ENCODE assay signal across 24 mouse cellular contexts in genomic region chr1:176967299-176967698, GRCm38 (mm10).
A peak's percentile ranks its signal among the peaks of the same experiment; 100 is the strongest.
DNase-seq lines count a peak whose midpoint lies in the region; ATAC-seq and TF ChIP-seq lines count a peak whose summit lies in the region.
"Had no signal": no experiment of that assay in that cellular context is flagged by ENCODE, and none has a peak within 500 bp of the region (broad histone marks: within the 10 kb centered on the region; RNA-seq: fewer than 3 reads in every experiment).

No protein-coding gene starts in this region.

- H3K4me1 ChIP-seq in intestine, embryonic 16.5 days (ENCODE audit: control insufficient read depth, insufficient read depth, low read length) = no peaks in the 10 kb centered on the region
- no peaks in the 10 kb centered on the region for H3K4me1 ChIP-seq in intestine, embryonic 15.5 days (replicated peaks)
- 0 out of 4 replicates have a peak, but pooled peaks cover 0 to 1% of the 10 kb centered on the region in 2 experiments for H3K4me1 ChIP-seq in ES-E14 (ENCODE audit: control insufficient read depth in 2 of 2, insufficient read depth in 2 of 2, low read length in 2 of 2, poor library complexity in 1 of 2)
- peaks cover 10% of the 10 kb centered on the region for H3K4me1 ChIP-seq in forebrain, embryonic 14.5 days (ENCODE audit: control insufficient read depth, insufficient read depth, low read length)
- peaks cover 16% of the 10 kb centered on the region for H3K4me1 ChIP-seq in midbrain, embryonic 10.5 days
- H3K4me1 ChIP-seq: embryonic facial prominence, embryonic 15.5 days had no signal

- no peak overlapping the region for H3K9ac ChIP-seq in intestine, embryonic 16.5 days (ENCODE audit: low read depth, low read length)
- H3K9ac ChIP-seq in intestine, embryonic 15.5 days = no peak overlapping the region
- no peak overlapping the region for H3K9ac ChIP-seq in ES-E14 (ENCODE audit: insufficient read depth, low read depth, low read length, poor library complexity, severe bottlenecking)
- no peak overlapping the region for H3K9ac ChIP-seq in forebrain, embryonic 14.5 days (ENCODE audit: low read length)
- H3K9ac ChIP-seq: embryonic facial prominence, embryonic 13.5 days; embryonic facial prominence, embryonic 15.5 days; forebrain, embryonic 12.5 days; forebrain, embryonic 15.5 days; forebrain, postnatal 0 days had no signal

- in situ Hi-C loops in ES-E14 (cut with MboI; ENCODE audit: low sequenced_read_pairs in 2 of 2, unreplicated experiment in 2 of 2) = no loop called here

- no peaks in the 10 kb centered on the region for H3K36me3 ChIP-seq in intestine, embryonic 16.5 days (ENCODE audit: control insufficient read depth, insufficient read depth, low read length)
- H3K36me3 ChIP-seq in intestine, embryonic 15.5 days = no peaks in the 10 kb centered on the region
- no peaks in the 10 kb centered on the region for H3K36me3 ChIP-seq in ES-E14 (ENCODE audit: control insufficient read depth, insufficient read depth, low read length, poor library complexity, severe bottlenecking)
- no peaks in the 10 kb centered on the region for H3K36me3 ChIP-seq in forebrain, embryonic 14.5 days (ENCODE audit: control insufficient read depth, insufficient read depth, low read length)
- no peaks in the 10 kb centered on the region for H3K36me3 ChIP-seq in midbrain, embryonic 10.5 days
- H3K36me3 ChIP-seq: embryonic facial prominence, embryonic 13.5 days; embryonic facial prominence, embryonic 15.5 days; forebrain, embryonic 10.5 days; forebrain, embryonic 12.5 days; forebrain, embryonic 15.5 days had no signal

- no peak overlapping the region for H3K4me3 ChIP-seq in intestine, embryonic 16.5 days (ENCODE audit: low read length)
- no peak overlapping the region for H3K4me3 ChIP-seq in intestine, embryonic 15.5 days (replicated peaks)
- H3K4me3 ChIP-seq in ES-E14 (ENCODE audit: insufficient read depth in 1 of 2, low read depth in 1 of 2, low read length in 2 of 2, poor library complexity in 1 of 2, severe bottlenecking in 1 of 2) = no peak overlapping the region
- H3K4me3 ChIP-seq in forebrain, embryonic 14.5 days (ENCODE audit: low read depth, low read length) = no peak overlapping the region
- no peak overlapping the region for H3K4me3 ChIP-seq in midbrain, embryonic 10.5 days
- H3K4me3 ChIP-seq: embryonic facial prominence, embryonic 13.5 days; embryonic facial prominence, embryonic 15.5 days; erythroblast, embryonic 14.5 days; forebrain, embryonic 10.5 days; forebrain, embryonic 12.5 days; forebrain, embryonic 15.5 days had no signal

- H3K9me3 ChIP-seq in intestine, embryonic 16.5 days (ENCODE audit: control insufficient read depth, low read length) = no peaks in the 10 kb centered on the region
- no peaks in the 10 kb centered on the region for H3K9me3 ChIP-seq in intestine, embryonic 15.5 days
- H3K9me3 ChIP-seq in ES-E14 (ENCODE audit: control insufficient read depth, insufficient read depth, low read depth, low read length) = no peaks in the 10 kb centered on the region
- no peaks in the 10 kb centered on the region for H3K9me3 ChIP-seq in forebrain, embryonic 14.5 days (replicated peaks; ENCODE audit: control insufficient read depth, low read length)
- H3K9me3 ChIP-seq in midbrain, embryonic 10.5 days (replicated peaks) = no peaks in the 10 kb centered on the region
- H3K9me3 ChIP-seq: embryonic facial prominence, embryonic 13.5 days; embryonic facial prominence, embryonic 15.5 days; forebrain, embryonic 10.5 days; forebrain, embryonic 12.5 days; forebrain, embryonic 15.5 days had no signal

- peak; percentile 15 for DNase-seq in ES-E14 (ENCODE audit: low read depth, low spot score)
- peak; percentile 29 for DNase-seq in ZHBTc4 (ENCODE audit: low read depth, low spot score)
- no peak for DNase-seq in forebrain, embryonic 14.5 days (ENCODE audit: low spot score)
- DNase-seq in midbrain, embryonic 10.5 days (ENCODE audit: low spot score) = no peak
- DNase-seq in left cerebral cortex, postnatal 25 days (ENCODE audit: low spot score in 2 of 2) = no peak
- DNase-seq: adrenal gland, adult 2 months; adrenal gland, postnatal 10 days; adrenal gland, postnatal 25 days; cerebellum, adult 11 months; cerebellum, adult 18-20 months; cerebellum, adult 8-10 months; cerebellum, adult 9-11 months; cerebellum, postnatal 14 days; cerebellum, postnatal 36 days; embryo, embryonic 11 days; forebrain, postnatal 0 days had no signal

- ATAC-seq in intestine, embryonic 16.5 days = peak; percentile 62; the same call in 1 of the 2 replicates
- ATAC-seq in intestine, embryonic 15.5 days = no peak
- no peak for ATAC-seq in forebrain, embryonic 14.5 days
- ATAC-seq: forebrain, embryonic 15.5 days; forebrain, postnatal 0 days had no signal

- H3K27me3 ChIP-seq in intestine, embryonic 16.5 days (replicated peaks; ENCODE audit: control insufficient read depth, insufficient read depth, low read length) = no peaks in the 10 kb centered on the region
- no peaks in the 10 kb centered on the region for H3K27me3 ChIP-seq in intestine, embryonic 15.5 days (replicated peaks)
- H3K27me3 ChIP-seq in forebrain, embryonic 14.5 days (replicated peaks; ENCODE audit: control insufficient read depth, insufficient read depth, low read length) = no peaks in the 10 kb centered on the region
- H3K27me3 ChIP-seq in midbrain, embryonic 10.5 days (ENCODE audit: low read depth, poor library complexity, severe bottlenecking) = no peaks in the 10 kb centered on the region
- H3K27me3 ChIP-seq: embryonic facial prominence, embryonic 13.5 days; embryonic facial prominence, embryonic 15.5 days; forebrain, embryonic 15.5 days had no signal

- no peak overlapping the region for H3K27ac ChIP-seq in intestine, embryonic 16.5 days (ENCODE audit: low read length)
- H3K27ac ChIP-seq in intestine, embryonic 15.5 days = no peak overlapping the region
- H3K27ac ChIP-seq in ES-E14 (ENCODE audit: insufficient read depth, low read depth, low read length, poor library complexity, severe bottlenecking) = no peak overlapping the region
- H3K27ac ChIP-seq in forebrain, embryonic 14.5 days (ENCODE audit: low read depth, low read length) = no peak overlapping the region
- H3K27ac ChIP-seq in midbrain, embryonic 10.5 days (replicated peaks) = no peak overlapping the region
- H3K27ac ChIP-seq: embryonic facial prominence, embryonic 13.5 days; embryonic facial prominence, embryonic 15.5 days; forebrain, embryonic 10.5 days; forebrain, embryonic 12.5 days; forebrain, embryonic 15.5 days had no signal

- intact Hi-C loops in left cerebral cortex, postnatal 25 days (cut with DNase I) = no loop called here

- H3K4me2 ChIP-seq in intestine, embryonic 16.5 days (ENCODE audit: low read depth, low read length) = no peak overlapping the region
- H3K4me2 ChIP-seq in intestine, embryonic 15.5 days (replicated peaks) = no peak overlapping the region
- H3K4me2 ChIP-seq in forebrain, embryonic 14.5 days (ENCODE audit: low read length) = no peak overlapping the region
- H3K4me2 ChIP-seq: embryonic facial prominence, embryonic 13.5 days; embryonic facial prominence, embryonic 15.5 days; forebrain, embryonic 12.5 days; forebrain, embryonic 15.5 days had no signal

- 88% methylated on average over 3 of the region's 3 CpGs for WGBS in intestine, embryonic 16.5 days
- 87% methylated on average over 3 of the region's 3 CpGs for WGBS in intestine, embryonic 15.5 days
- WGBS in forebrain, embryonic 14.5 days = 92% methylated on average over 3 of the region's 3 CpGs
- 91% methylated on average over 3 of the region's 3 CpGs for WGBS in midbrain, embryonic 10.5 days

TF ChIP-seq in ES-E14, 5 proteins besides CTCF, POLR2A, EP300 and RAD21:
- TF ChIP-seq ZNF384 (IDR thresholded peaks at IDR 0.05; ENCODE audit: low read depth, low read length) (no peak), HCFC1 (IDR thresholded peaks at IDR 0.05; ENCODE audit: borderline replicate concordance, insufficient read depth, low read length) (no peak), CHD2 (IDR thresholded peaks at IDR 0.05; ENCODE audit: low read depth, low read length) (no peak), MAFK (IDR thresholded peaks at IDR 0.05; ENCODE audit: insufficient read depth, low read depth, low read length) (no peak)

Comparison
In these comparisons a context has a peak if more than half of its experiments do, and no peak if none do; other contexts are left out.
1. DNase-seq: peak in ES-E14 (single experiment) and ZHBTc4 (single experiment); none in forebrain, embryonic 14.5 days (single experiment), midbrain, embryonic 10.5 days (single experiment) and left cerebral cortex, postnatal 25 days (0 of 2).